Mouse (Mus musculus): Measurements from ENCODE around the gene Inpp5b. TPM values are rescaled to one million over a fixed set of nuclear protein-coding genes. Genes with fewer than 3 reads are reported as not detected.

Gene Inpp5b
- polyA plus RNA-seq, 1 experiment from 2014 or later = 25.2 TPM

DNA sequence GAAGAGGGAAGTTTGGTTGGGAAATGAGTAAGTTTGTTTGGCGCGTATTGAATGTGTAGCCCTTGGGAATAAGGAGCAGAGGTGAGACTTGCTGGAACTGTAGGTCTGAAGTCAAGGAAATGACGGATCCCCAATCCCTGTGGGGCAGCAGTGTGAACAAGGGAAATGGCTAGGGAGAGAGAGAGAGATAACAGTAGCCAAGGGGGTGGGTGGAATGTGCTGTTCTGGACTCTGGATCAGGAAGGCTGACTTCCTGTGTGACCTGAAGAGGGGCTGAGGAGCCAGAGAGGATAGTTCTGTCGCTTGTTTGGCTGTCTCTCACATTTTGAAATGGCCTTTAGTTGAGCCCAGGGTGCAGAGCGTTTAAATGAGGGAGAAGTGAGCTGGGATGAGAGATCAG is 66.9 kb downstream of the Inpp5b start:
- no peak for ATAC-seq (ENCODE audit: low FRiP score, low read depth)
- Histone ChIP-seq H3K4me3 (no peak overlapping the region), H3K36me3 (peaks cover 49% of the 10 kb centered on the region), H3K27me3 (no peaks in the 10 kb centered on the region), H3K27ac (replicated peaks) (no peak overlapping the region), H3K9ac (replicated peaks) (no peak overlapping the region), H3K4me2 (replicated peaks) (no peak overlapping the region), H3K4me1 (peaks cover 2% of the 10 kb centered on the region), H3K9me3 (no peaks in the 10 kb centered on the region)
- WGBS = 86% methylated on average over 5 of the region's 5 CpGs

DNA sequence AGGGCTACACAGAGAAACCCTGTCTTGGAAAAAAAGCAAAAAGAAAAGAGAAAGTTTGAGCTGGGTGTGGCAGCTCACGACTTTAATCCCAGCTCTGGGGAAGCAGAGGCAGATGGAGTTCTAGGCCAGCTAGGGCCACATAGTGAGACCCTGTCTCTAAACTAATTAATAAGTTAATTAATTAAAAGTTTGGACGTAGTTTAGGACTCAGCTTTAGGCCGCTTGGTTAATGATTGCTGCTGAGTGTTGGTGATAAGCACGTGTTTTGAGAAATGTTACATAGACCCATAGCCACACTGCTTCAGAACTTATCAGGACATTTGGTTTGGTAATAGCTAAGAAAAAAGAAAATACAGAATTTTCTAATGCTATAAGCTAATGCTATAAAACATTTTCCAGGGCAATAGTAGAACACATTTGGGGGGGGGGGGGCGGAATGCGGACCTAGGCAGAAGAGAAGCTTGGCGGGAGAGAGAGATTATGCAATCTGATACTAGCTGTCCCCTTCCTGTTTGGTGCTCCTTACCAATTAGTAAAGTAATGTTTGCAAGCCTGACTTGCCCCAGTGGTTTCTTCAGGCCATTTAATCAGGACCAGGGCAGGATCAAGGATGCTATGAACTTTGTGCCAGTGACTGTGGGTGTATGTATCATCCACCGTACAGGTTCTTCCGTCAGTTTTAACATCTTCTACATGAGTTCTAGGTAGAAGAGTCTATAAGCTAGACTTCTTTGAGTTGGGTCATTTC is 67.7 kb downstream of the Inpp5b start:
- no peaks in the 10 kb centered on the region; the same call in 1 of the 2 replicates for H3K4me1 ChIP-seq
- H3K9me3 ChIP-seq = no peaks in the 10 kb centered on the region
- H3K36me3 ChIP-seq = peaks cover 49% of the 10 kb centered on the region
- WGBS = 89% methylated on average over 9 of the region's 9 CpGs
- no peak overlapping the region for H3K9ac ChIP-seq (replicated peaks)
- H3K4me3 ChIP-seq = no peak overlapping the region
- no peak overlapping the region for H3K4me2 ChIP-seq (replicated peaks)
- no peaks in the 10 kb centered on the region for H3K27me3 ChIP-seq
- ATAC-seq (ENCODE audit: low FRiP score, low read depth) = no peak
- H3K27ac ChIP-seq (replicated peaks) = no peak overlapping the region

DNA sequence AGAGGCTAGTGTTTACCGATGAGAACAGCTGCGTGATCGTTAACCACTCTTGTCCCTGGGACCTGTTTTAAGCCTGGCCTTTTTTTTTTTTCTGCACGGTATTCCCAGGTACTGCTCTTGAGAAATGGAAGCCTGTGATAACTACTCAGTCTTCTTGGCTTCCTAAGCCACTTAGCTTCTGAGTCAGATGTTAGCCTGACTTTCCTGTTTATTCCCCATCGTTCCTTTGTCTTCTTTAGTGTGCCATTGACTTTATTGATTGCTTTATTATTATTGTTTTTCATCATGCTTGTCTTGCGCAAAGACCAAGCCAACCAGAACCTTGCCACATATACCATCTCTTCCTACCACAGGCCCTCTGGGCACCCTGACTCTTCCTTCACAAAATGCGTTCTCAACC is 68.4 kb downstream of the Inpp5b start:
- Histone ChIP-seq H3K27me3 (no peaks in the 10 kb centered on the region), H3K9me3 (no peaks in the 10 kb centered on the region), H3K36me3 (peaks cover 42% of the 10 kb centered on the region), H3K27ac (replicated peaks) (no peak overlapping the region), H3K4me2 (replicated peaks) (no peak overlapping the region), H3K9ac (replicated peaks) (no peak overlapping the region), H3K4me1 (no peaks in the 10 kb centered on the region; the same call in 1 of the 2 replicates), H3K4me3 (no peak overlapping the region)
- WGBS = 89% methylated on average over 7 of the region's 7 CpGs
- no peak for ATAC-seq (ENCODE audit: low FRiP score, low read depth)

DNA sequence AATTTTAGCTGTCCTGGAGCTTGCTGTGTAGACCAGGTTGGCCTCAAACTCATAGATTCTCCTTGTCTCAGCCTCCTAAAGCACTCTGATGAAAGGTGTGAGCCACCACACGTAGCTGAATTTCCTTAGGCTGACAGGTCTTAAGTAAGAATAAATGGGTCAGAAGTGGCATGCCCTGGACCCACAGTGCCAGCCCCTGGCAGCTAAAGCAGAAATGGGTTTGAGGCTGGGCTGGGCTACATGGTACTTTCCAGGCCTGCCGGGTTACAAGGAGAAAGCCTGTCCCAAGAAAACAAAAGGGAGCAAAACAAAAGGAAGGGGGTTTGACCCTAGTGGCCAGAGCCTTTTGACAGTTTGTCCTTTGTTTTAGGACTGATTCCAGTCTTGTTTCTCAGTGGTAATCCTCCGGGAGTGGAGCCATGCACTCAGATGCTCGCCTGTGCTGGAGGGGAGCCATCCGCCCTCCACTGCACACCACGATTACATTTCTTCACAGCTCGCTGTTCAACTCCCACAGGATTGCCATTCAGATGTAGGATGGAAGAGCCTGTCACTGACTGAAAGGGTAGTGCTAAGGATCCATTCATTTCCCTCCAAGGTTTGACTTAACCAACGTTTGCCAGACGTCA is 69.8 kb downstream of the Inpp5b start:
- Histone ChIP-seq H3K27ac (replicated peaks) (no peak overlapping the region), H3K4me1 (no peaks in the 10 kb centered on the region; the same call in 1 of the 2 replicates), H3K9me3 (no peaks in the 10 kb centered on the region), H3K36me3 (peaks cover 33% of the 10 kb centered on the region), H3K27me3 (no peaks in the 10 kb centered on the region), H3K4me3 (no peak overlapping the region), H3K9ac (replicated peaks) (no peak overlapping the region; the same call in 1 of the 2 replicates), H3K4me2 (replicated peaks) (no peak overlapping the region)
- WGBS = 18% methylated on average over 9 of the region's 9 CpGs
- ATAC-seq (ENCODE audit: low FRiP score, low read depth) = no peak

DNA sequence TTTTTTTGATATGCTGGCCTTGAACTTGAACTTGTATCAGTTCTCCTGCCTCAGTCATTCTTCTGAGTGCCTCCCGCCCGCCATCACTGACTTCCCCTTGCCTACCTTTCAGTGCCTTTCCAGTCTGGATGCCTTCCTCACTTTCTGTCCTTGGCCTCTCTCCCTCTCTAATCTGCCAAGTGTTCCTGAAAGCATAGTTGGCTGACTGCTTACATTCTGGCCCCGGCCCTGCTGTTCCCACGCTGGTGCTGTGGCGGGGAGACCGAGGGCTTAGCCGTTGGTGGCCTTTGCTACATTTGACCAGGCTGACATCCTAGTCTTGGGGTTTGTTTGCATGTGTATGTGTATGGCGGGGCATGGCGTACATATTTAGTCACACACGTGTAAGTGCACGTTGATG is 74.3 kb downstream of the Inpp5b start:
- Histone ChIP-seq H3K4me2 (replicated peaks) (no peak overlapping the region), H3K9me3 (no peaks in the 10 kb centered on the region), H3K27me3 (no peaks in the 10 kb centered on the region), H3K36me3 (peaks cover 26% of the 10 kb centered on the region), H3K4me1 (peaks cover 12% of the 10 kb centered on the region), H3K27ac (replicated peaks) (no peak overlapping the region), H3K4me3 (no peak overlapping the region), H3K9ac (replicated peaks) (no peak overlapping the region)
- no peak for ATAC-seq (ENCODE audit: low FRiP score, low read depth)
- 92% methylated on average over 11 of the region's 11 CpGs for WGBS

DNA sequence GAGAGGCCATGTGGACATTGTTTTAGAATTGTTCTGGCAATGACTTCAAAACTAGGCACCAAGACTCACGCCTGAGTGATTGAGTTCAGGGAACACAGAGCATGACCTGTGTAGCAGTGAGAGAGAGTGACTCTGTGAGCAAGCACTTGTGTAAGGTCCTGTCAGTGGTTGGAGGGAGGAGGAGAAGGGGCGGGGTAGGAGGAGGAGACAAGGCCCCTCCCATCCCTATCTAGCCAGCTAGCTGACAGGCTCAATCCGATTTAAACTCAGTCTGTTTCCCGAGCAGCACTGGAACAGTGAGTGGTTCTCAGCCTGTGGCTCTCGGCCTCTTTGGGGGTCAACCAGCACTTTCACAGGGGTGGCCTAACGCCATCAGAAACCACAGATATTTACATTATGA is 76.2 kb downstream of the Inpp5b start:
- H3K27me3 ChIP-seq = no peaks in the 10 kb centered on the region
- no peak overlapping the region for H3K4me2 ChIP-seq (replicated peaks)
- H3K9me3 ChIP-seq = no peaks in the 10 kb centered on the region
- H3K4me1 ChIP-seq = peaks cover 12% of the 10 kb centered on the region
- ATAC-seq (ENCODE audit: low FRiP score, low read depth) = no peak
- no peak overlapping the region for H3K4me3 ChIP-seq
- H3K27ac ChIP-seq (replicated peaks) = no peak overlapping the region
- 15% methylated on average over 6 of the region's 6 CpGs for WGBS
- peaks cover 34% of the 10 kb centered on the region for H3K36me3 ChIP-seq
- no peak overlapping the region for H3K9ac ChIP-seq (replicated peaks)

DNA sequence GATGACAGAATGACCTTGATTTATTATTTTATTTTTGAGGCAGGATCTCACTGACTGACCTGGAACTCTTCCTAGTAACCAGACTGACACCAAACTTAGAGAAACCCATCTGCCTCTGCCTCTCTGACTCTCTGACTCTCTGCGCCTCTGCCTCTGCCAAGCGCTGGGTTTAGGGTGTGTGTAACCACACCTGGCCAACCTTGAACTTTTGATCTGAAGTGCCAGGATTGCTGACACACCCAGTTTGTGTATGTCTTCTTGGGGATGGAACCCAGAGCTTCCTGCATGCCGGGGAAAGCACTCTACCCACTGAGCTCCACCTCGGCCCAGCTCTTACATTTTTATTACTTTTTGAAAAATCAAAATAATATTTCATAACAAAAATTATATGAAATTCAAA is 77.2 kb downstream of the Inpp5b start:
- H3K9me3 ChIP-seq = no peaks in the 10 kb centered on the region
- no peak overlapping the region for H3K4me3 ChIP-seq
- no peak for ATAC-seq (ENCODE audit: low FRiP score, low read depth)
- WGBS = 96% methylated on average over 4 of the region's 4 CpGs
- no peak overlapping the region for H3K27ac ChIP-seq (replicated peaks)
- no peaks in the 10 kb centered on the region for H3K27me3 ChIP-seq
- H3K4me1 ChIP-seq = peaks cover 12% of the 10 kb centered on the region
- peaks cover 45% of the 10 kb centered on the region for H3K36me3 ChIP-seq
- H3K9ac ChIP-seq (replicated peaks) = no peak overlapping the region
- H3K4me2 ChIP-seq (replicated peaks) = no peak overlapping the region

DNA sequence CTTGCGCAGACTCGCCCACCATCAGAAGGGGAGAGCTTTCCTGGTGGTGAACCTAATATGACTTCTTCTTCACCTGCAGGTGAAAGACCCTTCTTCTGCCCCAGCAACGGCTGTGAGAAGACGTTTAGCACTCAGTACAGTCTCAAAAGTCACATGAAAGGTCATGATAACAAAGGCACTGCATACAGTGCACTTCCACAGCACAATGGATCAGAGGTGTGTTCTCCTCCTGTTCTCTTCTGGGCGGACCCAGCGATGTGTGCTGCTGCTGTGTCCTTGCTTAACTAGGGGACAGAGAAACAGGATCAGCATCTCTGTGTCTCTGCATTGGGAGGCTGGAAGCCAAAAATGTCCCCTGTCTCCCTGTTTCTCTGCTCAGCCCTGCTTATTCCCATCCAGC is 83.3 kb downstream of the Inpp5b start:
- no peak overlapping the region for H3K9ac ChIP-seq (replicated peaks)
- H3K4me1 ChIP-seq = no peaks in the 10 kb centered on the region
- H3K27me3 ChIP-seq = no peaks in the 10 kb centered on the region
- no peak overlapping the region for H3K4me2 ChIP-seq (replicated peaks)
- ATAC-seq (ENCODE audit: low FRiP score, low read depth) = no peak
- peaks cover 76% of the 10 kb centered on the region for H3K36me3 ChIP-seq
- H3K27ac ChIP-seq (replicated peaks) = no peak overlapping the region
- WGBS = 91% methylated on average over 6 of the region's 6 CpGs
- H3K4me3 ChIP-seq = no peak overlapping the region
- no peaks in the 10 kb centered on the region for H3K9me3 ChIP-seq

DNA sequence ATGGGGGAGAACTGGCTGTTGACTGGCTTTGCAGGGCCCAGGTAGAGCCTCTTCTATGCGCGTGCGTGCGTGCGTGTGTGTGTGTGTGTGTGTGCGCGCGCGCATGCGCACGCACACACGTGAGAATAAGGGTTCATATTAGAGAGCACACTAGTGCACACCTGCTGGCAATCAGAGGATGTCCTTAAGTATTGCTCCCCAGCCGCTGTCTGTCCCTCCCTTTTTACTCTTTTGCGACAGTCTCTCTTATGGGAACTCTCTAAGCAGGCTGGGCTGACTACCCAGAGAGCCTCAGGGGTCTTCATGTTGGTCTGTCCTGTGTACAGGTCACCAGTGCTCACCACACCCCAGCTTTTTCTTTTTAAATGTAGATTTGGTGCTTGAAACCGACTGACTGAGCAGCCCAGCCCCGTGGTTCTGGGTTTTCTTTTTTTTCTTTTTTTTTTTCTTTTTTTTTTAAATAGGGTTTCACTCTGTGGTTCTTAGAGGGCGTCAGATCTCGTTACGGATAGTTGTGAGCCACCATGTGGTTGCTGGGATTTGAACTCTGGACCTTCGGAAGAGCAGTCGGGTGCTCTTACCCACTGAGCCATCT is 83.8 kb downstream of the Inpp5b start:
- no peaks in the 10 kb centered on the region for H3K27me3 ChIP-seq
- no peaks in the 10 kb centered on the region for H3K4me1 ChIP-seq
- peaks cover 77% of the 10 kb centered on the region for H3K36me3 ChIP-seq
- H3K9ac ChIP-seq (replicated peaks) = no peak overlapping the region
- H3K4me2 ChIP-seq (replicated peaks) = no peak overlapping the region
- H3K27ac ChIP-seq (replicated peaks) = no peak overlapping the region
- no peak overlapping the region for H3K4me3 ChIP-seq
- ATAC-seq (ENCODE audit: low FRiP score, low read depth) = no peak
- H3K9me3 ChIP-seq = no peaks in the 10 kb centered on the region
- WGBS = 96% methylated on average over 21 of the region's 21 CpGs

DNA sequence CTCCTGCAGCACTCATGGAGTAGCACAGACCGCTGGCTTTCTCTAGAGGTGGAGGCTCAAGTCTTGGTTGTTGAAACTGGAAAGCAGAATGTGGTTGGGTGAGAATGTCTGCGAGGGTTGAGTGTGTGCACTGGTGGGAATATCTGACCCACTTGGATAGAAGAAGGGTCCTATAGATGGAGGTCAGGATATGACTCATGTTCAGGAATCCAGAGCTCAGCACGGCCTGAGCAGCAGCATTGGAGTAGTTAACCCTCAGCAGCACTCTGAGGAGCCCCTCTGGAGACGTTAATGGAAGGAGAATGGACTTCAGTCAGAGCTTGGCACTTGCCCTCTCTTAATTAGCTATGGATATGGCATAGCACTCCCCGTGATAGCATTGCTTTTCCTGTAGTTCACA is 88.0 kb downstream of the Inpp5b start:
- Histone ChIP-seq H3K4me1 (no peaks in the 10 kb centered on the region), H3K27ac (replicated peaks) (no peak overlapping the region), H3K9me3 (no peaks in the 10 kb centered on the region), H3K4me3 (no peak overlapping the region), H3K9ac (replicated peaks) (no peak overlapping the region), H3K36me3 (peaks cover 77% of the 10 kb centered on the region), H3K4me2 (replicated peaks) (no peak overlapping the region), H3K27me3 (no peaks in the 10 kb centered on the region)
- ATAC-seq (ENCODE audit: low FRiP score, low read depth) = no peak
- WGBS = 91% methylated on average over 5 of the region's 5 CpGs

DNA sequence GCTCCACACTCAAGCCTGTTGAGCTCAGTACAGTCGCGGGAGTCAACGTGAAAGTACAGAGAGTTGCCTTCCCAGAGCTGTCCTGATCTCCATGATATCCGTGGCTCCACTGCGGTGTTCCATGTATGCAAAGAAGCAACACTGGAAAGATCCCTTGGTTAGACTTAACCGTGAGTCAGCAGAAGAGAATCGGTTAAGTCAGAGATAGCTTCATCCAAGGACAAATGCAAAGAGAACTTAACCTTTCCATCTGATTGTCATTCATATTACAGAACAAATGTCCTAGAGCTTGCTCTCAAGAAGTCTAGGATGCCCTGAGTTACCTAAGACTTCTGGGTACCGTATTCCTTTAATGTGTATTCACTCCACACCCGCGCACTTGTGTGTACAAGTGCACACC is 91.1 kb downstream of the Inpp5b start:
- no peak overlapping the region for H3K4me2 ChIP-seq (replicated peaks)
- H3K27ac ChIP-seq (replicated peaks) = no peak overlapping the region
- H3K9ac ChIP-seq (replicated peaks) = no peak overlapping the region
- H3K4me1 ChIP-seq = no peaks in the 10 kb centered on the region
- no peaks in the 10 kb centered on the region for H3K9me3 ChIP-seq
- 96% methylated on average over 10 of the region's 10 CpGs for WGBS
- no peak overlapping the region for H3K4me3 ChIP-seq
- peaks cover 61% of the 10 kb centered on the region for H3K36me3 ChIP-seq
- no peak for ATAC-seq (ENCODE audit: low FRiP score, low read depth)
- H3K27me3 ChIP-seq = no peaks in the 10 kb centered on the region

DNA sequence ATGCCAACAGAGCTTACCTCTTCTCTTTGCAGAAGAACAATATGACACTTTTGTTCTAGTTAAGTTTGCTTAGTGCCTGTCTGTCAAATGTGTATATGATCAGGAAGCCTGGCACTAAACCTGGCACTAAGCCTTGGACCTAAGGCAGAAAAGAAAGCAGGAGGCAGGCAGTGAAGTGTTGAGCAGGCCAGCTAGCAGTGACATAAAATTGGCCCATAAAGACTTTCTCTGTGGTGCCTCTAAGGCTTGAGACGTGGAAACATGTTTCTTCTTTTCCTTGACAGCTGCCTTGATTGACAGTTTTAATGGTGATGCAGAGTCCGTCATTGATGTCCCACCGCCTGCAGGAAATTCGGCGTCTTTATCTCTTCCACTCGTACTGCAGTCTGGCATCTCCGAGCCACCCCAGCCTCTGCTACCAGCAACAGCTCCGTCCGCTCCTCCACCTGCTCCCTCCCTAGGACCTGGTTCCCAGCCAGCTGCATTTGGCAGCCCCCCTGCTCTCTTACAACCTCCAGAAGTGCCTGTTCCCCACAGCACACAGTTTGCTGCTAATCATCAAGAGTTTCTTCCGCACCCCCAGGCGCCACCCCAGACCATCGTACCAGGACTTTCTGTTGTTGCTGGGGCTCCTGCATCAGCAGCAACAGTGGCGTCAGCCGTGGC is 96.5 kb downstream of the Inpp5b start:
- no peak overlapping the region for H3K27ac ChIP-seq (replicated peaks)
- no peak overlapping the region for H3K9ac ChIP-seq (replicated peaks)
- WGBS = 88% methylated on average over 14 of the region's 14 CpGs
- peaks cover 70% of the 10 kb centered on the region for H3K36me3 ChIP-seq
- H3K4me2 ChIP-seq (replicated peaks) = no peak overlapping the region
- H3K9me3 ChIP-seq = no peaks in the 10 kb centered on the region
- no peak overlapping the region for H3K4me3 ChIP-seq
- H3K27me3 ChIP-seq = no peaks in the 10 kb centered on the region
- ATAC-seq (ENCODE audit: low FRiP score, low read depth) = no peak
- no peaks in the 10 kb centered on the region for H3K4me1 ChIP-seq
